In the genomic region with DNA sequence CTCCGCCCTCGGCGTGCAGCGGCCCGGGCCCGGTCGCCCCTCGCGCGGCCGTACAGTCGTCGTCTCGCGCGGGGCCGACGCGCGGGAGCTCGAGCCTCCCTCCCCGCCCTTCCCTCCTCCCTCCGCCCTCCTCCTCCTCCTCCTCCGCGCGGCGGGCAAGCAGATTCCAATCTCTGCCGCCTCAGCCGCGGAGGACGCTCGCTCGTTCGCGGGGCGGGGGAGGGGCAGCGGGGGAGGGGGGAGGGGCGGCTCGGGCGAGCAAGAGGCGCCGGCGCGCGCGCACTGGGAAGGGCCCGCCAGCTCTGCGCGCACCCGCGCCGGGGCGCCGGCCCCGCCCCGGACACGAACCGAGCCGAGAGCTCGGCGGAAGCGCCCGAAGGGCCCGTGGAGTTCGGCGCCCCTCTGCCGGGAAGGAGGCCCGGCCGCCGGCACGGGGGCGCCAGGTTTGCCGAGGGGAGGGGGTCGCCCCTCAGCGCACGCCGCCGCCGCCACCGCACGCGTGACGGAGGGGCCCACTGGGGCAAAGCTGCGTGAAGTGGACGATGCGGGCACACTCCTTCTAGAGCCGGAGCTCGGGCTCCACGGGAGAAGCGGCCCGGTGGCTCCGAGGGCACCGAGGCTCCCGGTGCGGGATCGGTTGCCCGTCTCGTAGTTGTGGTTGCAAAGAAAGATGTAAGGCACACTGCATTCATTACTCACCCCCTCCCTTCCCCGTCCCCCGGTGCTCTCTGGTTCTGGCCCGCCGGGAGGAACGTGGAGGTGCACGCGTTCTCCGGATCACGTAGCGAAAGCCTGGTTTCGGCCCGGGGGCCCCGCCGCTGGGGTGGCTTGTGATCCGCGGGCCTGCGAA, we compare ENCODE assay signal across 8 mouse cellular contexts. TPM values are rescaled to one million over a fixed set of nuclear protein-coding genes. Genes with fewer than 3 reads are reported as not detected.
DNase-seq lines count a peak whose midpoint lies in the region; ATAC-seq lines count a peak whose summit lies in the region.

No protein-coding gene starts in this region.

- H3K9me3 ChIP-seq in erythroblast, embryonic 14.5 days (ENCODE audit: control insufficient read depth, low read length) = peaks cover 2% of the 10 kb centered on the region; the same call in 1 of the 2 replicates
- H3K9me3 ChIP-seq in embryonic facial prominence, embryonic 12.5 days = no peaks in the 10 kb centered on the region
- H3K9me3 ChIP-seq in limb, embryonic 13.5 days = no peaks in the 10 kb centered on the region
- H3K9me3 ChIP-seq in midbrain, embryonic 15.5 days = no peaks in the 10 kb centered on the region

- under 1% methylated on average over 104 of the region's 115 CpGs for WGBS in embryonic facial prominence, embryonic 12.5 days
- WGBS in limb, embryonic 13.5 days = under 1% methylated on average over 96 of the region's 115 CpGs
- WGBS in midbrain, embryonic 15.5 days = under 1% methylated on average over 78 of the region's 115 CpGs

- peaks cover 11% of the 10 kb centered on the region for H3K4me1 ChIP-seq in erythroblast, embryonic 14.5 days (ENCODE audit: control insufficient read depth)
- peaks cover 29% of the 10 kb centered on the region for H3K4me1 ChIP-seq in embryonic facial prominence, embryonic 12.5 days
- peaks cover 42% of the 10 kb centered on the region for H3K4me1 ChIP-seq in limb, embryonic 13.5 days
- peaks cover 34% of the 10 kb centered on the region for H3K4me1 ChIP-seq in midbrain, embryonic 15.5 days

- H3K9ac ChIP-seq in embryonic facial prominence, embryonic 12.5 days = peak overlapping the region; percentile 99
- H3K9ac ChIP-seq in limb, embryonic 13.5 days = peak overlapping the region; percentile 99
- peak overlapping the region; percentile 94 for H3K9ac ChIP-seq in midbrain, embryonic 15.5 days

- peak overlapping the region; percentile 99 for H3K27ac ChIP-seq in embryonic facial prominence, embryonic 12.5 days
- H3K27ac ChIP-seq in limb, embryonic 13.5 days = peak overlapping the region; percentile 99
- H3K27ac ChIP-seq in midbrain, embryonic 15.5 days = peak overlapping the region; percentile 95

- peaks cover 83% of the 10 kb centered on the region for H3K27me3 ChIP-seq in erythroblast, embryonic 14.5 days (ENCODE audit: control insufficient read depth)
- no peaks in the 10 kb centered on the region for H3K27me3 ChIP-seq in embryonic facial prominence, embryonic 12.5 days
- no peaks in the 10 kb centered on the region for H3K27me3 ChIP-seq in limb, embryonic 13.5 days
- no peaks in the 10 kb centered on the region for H3K27me3 ChIP-seq in midbrain, embryonic 15.5 days (replicated peaks)

- ATAC-seq in erythroblast, adult 5-6 weeks (replicated peaks; ENCODE audit: low FRiP score, poor library complexity, severe bottlenecking) = no peak
- peak; percentile 83 for ATAC-seq in embryonic facial prominence, embryonic 12.5 days (ENCODE audit: insufficient number of reproducible peaks, insufficient read depth, low FRiP score, low TSS enrichment)
- ATAC-seq in limb, embryonic 13.5 days (ENCODE audit: low FRiP score, low read depth) = peak; percentile 90
- peak; percentile 93 for ATAC-seq in midbrain, embryonic 15.5 days (replicated peaks)

- DNase-seq in heart, adult 9 months (ENCODE audit: low spot score in 2 of 2) = peak; percentile 87
- DNase-seq in kidney, adult 9 months = peak; percentile 87
- DNase-seq in spleen, postnatal 14 days (ENCODE audit: low spot score in 2 of 2) = peak; percentile 11 to 15

- peak overlapping the region; percentile 58 for H3K4me2 ChIP-seq in embryonic facial prominence, embryonic 12.5 days (replicated peaks)
- peak overlapping the region; percentile 69 for H3K4me2 ChIP-seq in limb, embryonic 13.5 days (replicated peaks)
- peak overlapping the region; percentile 63 for H3K4me2 ChIP-seq in midbrain, embryonic 15.5 days

- H3K4me3 ChIP-seq in erythroblast, embryonic 14.5 days (replicated peaks) = peak overlapping the region; percentile 64
- H3K4me3 ChIP-seq in embryonic facial prominence, embryonic 12.5 days = peak overlapping the region; percentile 85
- peak overlapping the region; percentile 83 for H3K4me3 ChIP-seq in limb, embryonic 13.5 days
- peak overlapping the region; percentile 81 for H3K4me3 ChIP-seq in midbrain, embryonic 15.5 days

- H3K36me3 ChIP-seq in erythroblast, embryonic 14.5 days (ENCODE audit: control insufficient read depth) = no peaks in the 10 kb centered on the region
- no peaks in the 10 kb centered on the region for H3K36me3 ChIP-seq in embryonic facial prominence, embryonic 12.5 days
- H3K36me3 ChIP-seq in limb, embryonic 13.5 days = no peaks in the 10 kb centered on the region
- H3K36me3 ChIP-seq in midbrain, embryonic 15.5 days (replicated peaks) = no peaks in the 10 kb centered on the region

RNA-seq across cellular contexts. Expression of a gene that starts 0.4 kb away (rescaled TPM):
- polyA plus RNA-seq in erythroblast, embryonic 14.5 days (2012) = not detected in 2 replicates
- total RNA-seq in erythroblast, adult 5-6 weeks (2015; ENCODE audit: low replicate concordance) = 0.21 and 1.2 TPM in 2 replicates
- total RNA-seq in erythroblast, adult 5-6 weeks (2017; ENCODE audit: low replicate concordance) = 0.42 and 0.77 TPM in 2 replicates
- 71.4 TPM in 2 replicates for polyA plus RNA-seq in embryonic facial prominence, embryonic 12.5 days (2016; fragmentation: Nextera tagmentation; extraction: Ambion mirVana)
- 63.1 and 71.3 TPM in 2 replicates for polyA plus RNA-seq in limb, embryonic 13.5 days (2015; fragmentation: Nextera tagmentation; extraction: Ambion mirVana)
- 15.2 and 17.5 TPM in 2 replicates for polyA plus RNA-seq in midbrain, embryonic 15.5 days (2015; fragmentation: Nextera tagmentation; extraction: Ambion mirVana)

RNA-seq across cellular contexts. Expression of a gene that starts 19.9 kb away (rescaled TPM):
- polyA plus RNA-seq in erythroblast, embryonic 14.5 days (2012) = 0.05 TPM in 1 of 2 replicates, not detected in the other
- total RNA-seq in erythroblast, adult 5-6 weeks (2015; ENCODE audit: low replicate concordance) = not detected in 2 replicates
- not detected in 2 replicates for total RNA-seq in erythroblast, adult 5-6 weeks (2017; ENCODE audit: low replicate concordance)
- polyA plus RNA-seq in embryonic facial prominence, embryonic 12.5 days (2016; fragmentation: Nextera tagmentation; extraction: Ambion mirVana) = not detected in 2 replicates
- polyA plus RNA-seq in limb, embryonic 13.5 days (2015; fragmentation: Nextera tagmentation; extraction: Ambion mirVana) = not detected in 2 replicates
- not detected in 2 replicates for polyA plus RNA-seq in midbrain, embryonic 15.5 days (2015; fragmentation: Nextera tagmentation; extraction: Ambion mirVana)

Comparison
In these comparisons a context has a peak if more than half of its experiments do, and no peak if none do; other contexts are left out.
1. DNase-seq: peak in every context shown above with its lines; median percentile 87 in heart, adult 9 months; 87 in kidney, adult 9 months; 13 in spleen, postnatal 14 days.
2. RNA of a gene that starts 0.4 kb away (polyA plus RNA-seq): 71.4 TPM in embryonic facial prominence, embryonic 12.5 days, 63.1 to 71.3 TPM in limb, embryonic 13.5 days and 15.2 to 17.5 TPM in midbrain, embryonic 15.5 days; not detected in erythroblast, embryonic 14.5 days; every median in the first group is over 10 times any median in the second.
3. Peak in every context shown above with its lines, with median percentiles within 50 percentile points of each other: H3K4me3 ChIP-seq, H3K27ac ChIP-seq, H3K4me2 ChIP-seq and H3K9ac ChIP-seq.